Mouse (Mus musculus) heart, embryonic 13.5 days (tissue): Measurements from ENCODE around the gene Gprc5c. TPM values are rescaled to one million over a fixed set of nuclear protein-coding genes. Genes with fewer than 3 reads are reported as not detected.

Experiments
- ATAC-seq: fragments of 200-750 bp; cut with Nextera tagmentation; 2 replicates; pipeline ENCODE4 v1.8.0; 2017; ENCODE audit warnings: moderate TSS enrichment; ENCODE audit not compliant: insufficient number of reproducible peaks, low FRiP score, low TSS enrichment; ENCODE audit errors: extremely low read depth
- H3K27ac ChIP-seq: fragments of 300-500 bp; sonication (generic); replicated peaks from 2 replicates; pipeline ENCODE4 v1.5.1; 2015; ENCODE audit warnings: moderate library complexity, mild to moderate bottlenecking, inconsistent platforms
- H3K27me3 ChIP-seq: fragments of 300-500 bp; sonication (generic); replicated peaks from 2 replicates; pipeline ENCODE4 v1.6.1; 2015; ENCODE audit warnings: mild to moderate bottlenecking, inconsistent platforms
- H3K36me3 ChIP-seq: fragments of 300-500 bp; sonication (generic); 2 replicates; pipeline ENCODE4 v1.6.1; 2015; ENCODE audit warnings: mild to moderate bottlenecking, inconsistent platforms
- H3K4me1 ChIP-seq: fragments of 300-500 bp; sonication (generic); 2 replicates; pipeline ENCODE4 v1.6.1; 2015; ENCODE audit warnings: inconsistent platforms
- H3K4me2 ChIP-seq: fragments of 300-500 bp; sonication (generic); 2 replicates; pipeline ENCODE4 v1.6.1; 2015; ENCODE audit warnings: inconsistent platforms, mild to moderate bottlenecking, moderate library complexity
- H3K4me3 ChIP-seq: fragments of 300-500 bp; sonication (generic); 2 replicates; pipeline ENCODE4 v1.5.1; 2015; ENCODE audit warnings: moderate library complexity, mild to moderate bottlenecking, inconsistent platforms
- H3K9ac ChIP-seq: fragments of 300-500 bp; sonication (generic); 2 replicates; pipeline ENCODE4 v1.6.1; 2015; ENCODE audit warnings: inconsistent platforms, mild to moderate bottlenecking, moderate library complexity
- H3K9me3 ChIP-seq: fragments of 300-500 bp; sonication (generic); 2 replicates; pipeline ENCODE4 v1.6.1; 2016; ENCODE audit warnings: inconsistent platforms
- WGBS: fragments of 180-500 bp; shearing (Covaris S2); methylation state at CpG from one replicate; pipeline ENCODE4 v1.1.7; 2015; ENCODE audit warnings: mixed read lengths; 5-methylcytosine and 5-hydroxymethylcytosine counted together
- polyA plus RNA-seq: library from polyadenylated mRNA; unstranded; fragments of >200 nt; fragmentation: Nextera tagmentation; extraction: Ambion mirVana; gene quantifications from 2 replicates; pipeline ENCODE4 v1.2.1, GENCODE M21; 2015

Gprc5c gene
- polyA plus RNA-seq: 20.6 and 20.7 TPM in 2 replicates

GRCm38 (mm10) chr11:114850452-114851268, at the start of gene Gprc5c:
TSS of gene Gprc5c (plus strand) at chr11:114851152.
- Histone ChIP-seq H3K27ac (peak within 1 kb of the TSS; percentile 84), H3K9ac (peak within 1 kb of the TSS; percentile 93), H3K4me3 (peak within 1 kb of the TSS; percentile 88), H3K27me3 (peaks cover 14% of the 10 kb centered on the region), H3K9me3 (no peaks in the 10 kb centered on the region), H3K36me3 (no peaks in the 10 kb centered on the region), H3K4me2 (peak within 1 kb of the TSS; percentile 99), H3K4me1 (peaks cover 25% of the 10 kb centered on the region)
- no peak for ATAC-seq
- 1% methylated on average over 32 of the region's 43 CpGs for WGBS

GRCm38 (mm10) chr11:114801906-114802305, 49.0 kb upstream of the Gprc5c start:
- Histone ChIP-seq H3K36me3 (no peaks in the 10 kb centered on the region), H3K9me3 (no peaks in the 10 kb centered on the region), H3K4me1 (peaks cover 5% of the 10 kb centered on the region; the same call in 1 of the 2 replicates), H3K27me3 (0 out of 2 replicates have a peak, but pooled peaks cover 10% of the 10 kb centered on the region), H3K27ac (no peak overlapping the region), H3K9ac (no peak overlapping the region), H3K4me3 (no peak overlapping the region), H3K4me2 (no peak overlapping the region)
- ATAC-seq: no peak
- 85% methylated on average over 1 of the region's 1 CpGs for WGBS

DNA sequence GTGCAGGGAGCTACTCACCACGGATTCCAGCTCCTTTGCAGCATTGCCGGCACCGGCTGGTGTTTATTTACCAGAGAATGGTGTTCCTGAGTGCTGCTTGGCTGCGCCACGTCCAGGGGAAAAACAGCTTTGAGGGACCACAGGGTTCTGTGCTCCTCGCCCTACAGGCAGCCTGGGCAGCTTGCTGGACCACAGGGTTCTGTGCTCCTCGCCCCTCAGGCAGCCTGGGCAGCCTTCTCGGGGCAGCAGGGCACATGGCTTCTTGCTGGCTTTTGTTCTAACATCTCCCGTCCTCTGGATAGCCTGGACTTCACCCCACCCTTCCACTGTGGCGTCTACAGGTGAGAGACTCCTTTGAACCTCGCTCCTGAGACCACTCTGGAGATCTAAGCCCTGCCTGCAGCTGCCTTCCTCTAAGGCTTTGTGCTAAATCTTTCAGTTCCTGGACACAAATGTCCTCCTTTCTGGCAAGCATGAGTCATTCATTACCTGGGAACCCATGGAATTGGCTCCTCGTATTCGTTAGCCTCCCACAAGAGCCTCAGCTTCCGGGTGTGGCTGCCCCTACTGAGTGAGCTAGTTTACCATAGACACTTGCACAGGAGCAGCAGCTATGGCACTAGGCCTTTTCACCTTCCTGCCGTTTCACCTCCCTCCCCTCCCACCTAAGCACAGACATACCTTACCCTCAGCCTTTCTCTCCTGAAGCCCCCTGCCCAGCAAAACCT, 48.2 kb upstream of the Gprc5c start:
- Histone ChIP-seq H3K36me3 (no peaks in the 10 kb centered on the region), H3K4me1 (peaks cover 9% of the 10 kb centered on the region), H3K9ac (no peak overlapping the region), H3K9me3 (no peaks in the 10 kb centered on the region), H3K4me2 (no peak overlapping the region), H3K27me3 (0 out of 2 replicates have a peak, but pooled peaks cover 10% of the 10 kb centered on the region), H3K27ac (no peak overlapping the region), H3K4me3 (no peak overlapping the region)
- no peak for ATAC-seq
- WGBS: 54% methylated on average over 15 of the region's 15 CpGs

DNA sequence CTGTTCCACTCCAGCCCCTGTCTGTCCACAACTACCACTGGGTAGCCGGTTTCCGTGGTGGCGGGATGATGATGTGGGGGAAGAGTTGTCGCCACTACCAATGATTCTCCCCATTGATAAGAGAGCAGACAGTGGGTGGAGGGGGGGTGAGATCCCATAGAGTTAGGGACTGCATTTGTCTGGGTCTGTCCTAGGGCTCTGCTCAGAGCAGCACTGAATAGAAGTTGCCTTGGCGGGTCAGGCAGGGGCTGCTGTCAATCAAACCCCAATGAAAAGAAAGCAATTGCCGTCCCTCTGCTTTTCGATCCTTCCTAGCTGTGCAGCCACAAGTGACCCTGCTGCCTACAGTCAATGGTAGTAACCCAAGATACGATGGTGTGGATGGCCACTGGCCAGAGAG, 47.0 kb upstream of the Gprc5c start:
- no peak overlapping the region for H3K4me2 ChIP-seq
- H3K4me1 ChIP-seq: peaks cover 11% of the 10 kb centered on the region
- 0 out of 2 replicates have a peak, but pooled peaks cover 10% of the 10 kb centered on the region for H3K27me3 ChIP-seq
- H3K36me3 ChIP-seq: no peaks in the 10 kb centered on the region
- H3K9ac ChIP-seq: no peak overlapping the region
- H3K9me3 ChIP-seq: no peaks in the 10 kb centered on the region
- no peak overlapping the region for H3K4me3 ChIP-seq
- ATAC-seq: no peak
- WGBS: 45% methylated on average over 8 of the region's 8 CpGs
- H3K27ac ChIP-seq: no peak overlapping the region

- ATAC-seq: no peak
- no peaks in the 10 kb centered on the region for H3K36me3 ChIP-seq
- no peak overlapping the region for H3K27ac ChIP-seq
- H3K27me3 ChIP-seq: 0 out of 2 replicates have a peak, but pooled peaks cover 10% of the 10 kb centered on the region
- no peaks in the 10 kb centered on the region for H3K9me3 ChIP-seq
- no peak overlapping the region for H3K4me2 ChIP-seq
- H3K4me3 ChIP-seq: no peak overlapping the region
- 73% methylated on average over 2 of the region's 2 CpGs for WGBS
- no peak overlapping the region for H3K9ac ChIP-seq
- H3K4me1 ChIP-seq: peaks cover 11% of the 10 kb centered on the region
Observed at GRCm38 (mm10) chr11:114807025-114807424, 43.9 kb upstream of the Gprc5c start.

DNA sequence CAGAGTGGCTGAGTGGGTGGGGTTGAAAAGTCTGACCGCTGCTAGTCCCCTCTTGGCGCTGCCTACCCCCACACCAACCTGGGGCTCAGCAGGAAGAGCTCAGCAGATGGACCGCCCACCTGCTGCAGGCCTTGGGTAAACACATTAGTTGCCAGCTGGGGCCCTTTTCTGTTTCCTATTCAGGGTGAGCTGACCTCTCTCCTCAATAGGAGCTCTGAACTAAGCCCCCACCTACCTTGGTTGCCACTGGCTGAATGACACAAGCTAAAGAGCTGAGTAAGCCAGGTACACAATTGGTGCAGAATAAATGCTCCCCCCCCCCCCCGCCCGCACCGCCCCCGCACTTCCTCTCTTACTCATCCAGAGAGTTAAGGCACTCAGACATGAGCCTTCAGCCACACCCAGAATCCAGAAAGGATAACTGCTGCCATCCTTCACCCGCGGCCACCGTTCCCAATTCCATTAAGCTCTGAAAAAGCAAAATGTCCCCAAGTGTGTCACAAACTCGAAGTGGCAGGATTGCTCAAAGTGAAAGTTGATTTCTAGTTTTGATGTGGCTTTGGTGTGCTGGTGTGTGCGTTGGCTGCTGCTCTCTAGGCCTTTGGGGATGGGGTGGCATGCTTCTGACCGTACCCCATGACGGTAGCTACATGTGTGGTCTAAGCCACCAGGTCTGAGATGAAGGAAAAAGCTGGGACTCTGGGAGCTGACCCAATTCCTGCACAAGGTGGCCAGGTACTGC, 43.1 kb upstream of the Gprc5c start:
- Histone ChIP-seq H3K27ac (no peak overlapping the region), H3K9ac (no peak overlapping the region), H3K4me3 (no peak overlapping the region), H3K4me1 (peaks cover 12% of the 10 kb centered on the region), H3K4me2 (no peak overlapping the region), H3K36me3 (no peaks in the 10 kb centered on the region), H3K27me3 (0 out of 2 replicates have a peak, but pooled peaks cover 10% of the 10 kb centered on the region), H3K9me3 (no peaks in the 10 kb centered on the region)
- ATAC-seq: no peak
- WGBS: 38% methylated on average over 14 of the region's 14 CpGs

DNA sequence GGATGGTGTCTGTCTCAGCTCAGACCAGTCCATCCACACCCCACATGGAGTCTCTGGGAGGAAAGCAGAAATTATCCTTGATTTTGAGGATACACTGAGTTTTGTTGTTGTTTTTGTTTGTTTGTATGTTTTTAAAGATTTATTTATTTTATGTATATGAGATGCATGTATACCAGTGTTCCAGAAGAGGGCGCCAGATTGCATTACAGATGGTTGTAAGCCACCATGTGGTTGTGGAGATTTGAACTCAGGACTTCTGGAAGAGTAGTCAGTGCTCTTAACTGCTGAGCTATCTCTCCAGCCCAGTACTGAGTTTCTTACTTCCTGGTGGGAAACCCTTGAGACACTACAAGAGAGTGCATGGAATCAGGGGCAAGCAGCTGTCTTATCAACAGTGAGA, 41.6 kb upstream of the Gprc5c start:
- H3K4me2 ChIP-seq: no peak overlapping the region
- H3K27me3 ChIP-seq: 0 out of 2 replicates have a peak, but pooled peaks cover 2% of the 10 kb centered on the region
- H3K36me3 ChIP-seq: no peaks in the 10 kb centered on the region
- peaks cover 12% of the 10 kb centered on the region for H3K4me1 ChIP-seq
- H3K27ac ChIP-seq: no peak overlapping the region
- WGBS: 66% methylated on average over 1 of the region's 1 CpGs
- no peak for ATAC-seq
- no peak overlapping the region for H3K4me3 ChIP-seq
- H3K9me3 ChIP-seq: no peaks in the 10 kb centered on the region
- H3K9ac ChIP-seq: no peak overlapping the region

DNA sequence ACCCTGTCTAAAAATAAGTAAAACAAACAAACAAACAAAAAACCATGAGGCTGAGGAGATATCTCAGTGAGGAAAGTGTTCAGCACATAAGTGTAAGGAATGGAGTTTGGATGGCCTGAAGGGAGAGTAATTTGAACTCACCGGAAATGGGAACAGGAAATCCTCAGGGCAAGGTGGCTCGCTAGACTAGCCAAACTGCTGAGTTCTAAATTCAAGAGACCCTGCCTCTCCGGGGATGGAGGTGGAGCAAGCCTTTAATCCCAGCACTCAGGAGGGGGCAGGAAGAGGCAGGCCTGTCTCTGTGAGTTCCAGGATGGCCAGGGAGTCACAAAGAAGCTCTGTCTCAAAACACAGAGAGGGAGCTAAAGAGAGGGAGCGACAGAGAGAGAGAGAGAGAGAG, 40.6 kb upstream of the Gprc5c start:
- H3K4me1 ChIP-seq: peaks cover 22% of the 10 kb centered on the region
- no peak overlapping the region for H3K4me2 ChIP-seq
- no peak for ATAC-seq
- no peaks in the 10 kb centered on the region for H3K27me3 ChIP-seq
- no peak overlapping the region for H3K9ac ChIP-seq
- no peak overlapping the region; the same call in 1 of the 2 replicates for H3K27ac ChIP-seq
- WGBS: 21% methylated on average over 4 of the region's 4 CpGs
- H3K4me3 ChIP-seq: no peak overlapping the region
- H3K9me3 ChIP-seq: no peaks in the 10 kb centered on the region
- H3K36me3 ChIP-seq: no peaks in the 10 kb centered on the region

DNA sequence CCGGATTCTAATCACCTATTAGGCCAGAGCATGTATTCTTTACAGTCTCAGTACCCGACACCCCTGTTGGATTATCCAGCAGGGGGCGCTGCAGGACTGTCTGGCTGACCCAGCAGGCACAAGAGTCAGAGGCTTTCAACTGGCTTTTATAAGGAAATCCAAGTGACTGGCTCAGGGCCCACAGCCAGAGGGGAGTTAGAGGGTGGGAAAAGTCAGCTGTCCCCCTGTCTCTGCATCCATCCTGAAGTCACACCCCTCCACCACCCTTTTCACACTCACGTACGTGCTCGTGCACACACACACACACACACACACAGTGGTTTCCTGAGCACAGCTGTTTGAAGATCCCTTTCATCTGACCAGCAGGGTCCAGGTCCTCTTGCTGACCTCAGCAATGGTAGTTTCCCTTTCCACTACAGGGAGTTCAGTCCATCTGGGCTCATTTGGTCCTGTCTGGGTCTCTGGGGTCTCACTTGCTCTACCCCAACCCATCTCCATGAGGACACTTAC, 38.2 kb upstream of the Gprc5c start:
- no peaks in the 10 kb centered on the region for H3K9me3 ChIP-seq
- H3K36me3 ChIP-seq: no peaks in the 10 kb centered on the region
- WGBS: 14% methylated on average over 6 of the region's 6 CpGs
- peaks cover 19% of the 10 kb centered on the region for H3K4me1 ChIP-seq
- no peaks in the 10 kb centered on the region for H3K27me3 ChIP-seq
- ATAC-seq: 0 out of 2 replicates have a peak, but pooled peaks have one; percentile 20
- no peak overlapping the region for H3K4me2 ChIP-seq
- no peak overlapping the region for H3K27ac ChIP-seq
- peak overlapping the region; percentile 8; the same call in 1 of the 2 replicates for H3K9ac ChIP-seq
- H3K4me3 ChIP-seq: no peak overlapping the region

GRCm38 (mm10) chr11:114814873-114815592, 35.9 kb upstream of the Gprc5c start:
- H3K27ac ChIP-seq: peak overlapping the region; percentile 56
- no peaks in the 10 kb centered on the region for H3K27me3 ChIP-seq
- H3K9me3 ChIP-seq: no peaks in the 10 kb centered on the region
- WGBS: 46% methylated on average over 11 of the region's 11 CpGs
- no peak overlapping the region for H3K4me3 ChIP-seq
- no peak overlapping the region for H3K4me2 ChIP-seq
- no peaks in the 10 kb centered on the region for H3K36me3 ChIP-seq
- peaks cover 17% of the 10 kb centered on the region for H3K4me1 ChIP-seq
- no peak for ATAC-seq
- H3K9ac ChIP-seq: no peak overlapping the region
